In genomic region chr11:24196460-24197190, GRCm38 (mm10) we compare ENCODE assay signal across 20 mouse cellular contexts.
A peak's percentile ranks its signal among the peaks of the same experiment; 100 is the strongest.
DNase-seq lines count a peak whose midpoint lies in the region; ATAC-seq and TF ChIP-seq lines count a peak whose summit lies in the region.
"Had no signal": no experiment of that assay in that cellular context is flagged by ENCODE, and none has a peak within 500 bp of the region (broad histone marks: within the 10 kb centered on the region; RNA-seq: fewer than 3 reads in every experiment).

No protein-coding gene starts in this region.

- H3K9ac ChIP-seq in hindbrain, postnatal 0 days (replicated peaks; ENCODE audit: low read length): no peak overlapping the region
- no peak overlapping the region for H3K9ac ChIP-seq in hindbrain, embryonic 14.5 days
- no peak overlapping the region for H3K9ac ChIP-seq in kidney, embryonic 16.5 days (replicated peaks; ENCODE audit: low read length)
- H3K9ac ChIP-seq in stomach, embryonic 14.5 days (replicated peaks; ENCODE audit: low read depth, low read length): no peak overlapping the region
- H3K9ac ChIP-seq in stomach, postnatal 0 days (ENCODE audit: low read length): no peak overlapping the region
- H3K9ac ChIP-seq: embryonic facial prominence, embryonic 15.5 days; liver, embryonic 13.5 days; midbrain, embryonic 15.5 days had no signal

- peak; percentile 5 for DNase-seq in adrenal gland, postnatal 10 days
- no peak for DNase-seq in adrenal gland, postnatal 36 days
- DNase-seq in hindbrain, postnatal 0 days (ENCODE audit: low spot score): peak; percentile 12
- DNase-seq in hindbrain, embryonic 14.5 days (ENCODE audit: low spot score): no peak
- peak; percentile 11 to 18 for DNase-seq in kidney, postnatal 36 days
- no peak for DNase-seq in stomach, postnatal 0 days (ENCODE audit: low spot score)
- DNase-seq: adrenal gland, postnatal 14 days; gastrocnemius, postnatal 14 days; heart, adult 11 months; liver, embryonic 13.5 days; lung, adult 2 months; lung, postnatal 14 days; thymus, postnatal 14 days had no signal

- H3K36me3 ChIP-seq in hindbrain, postnatal 0 days (ENCODE audit: insufficient read depth, low read length): no peaks in the 10 kb centered on the region
- H3K36me3 ChIP-seq in hindbrain, embryonic 14.5 days (replicated peaks; ENCODE audit: control insufficient read depth, insufficient read depth): no peaks in the 10 kb centered on the region
- no peaks in the 10 kb centered on the region for H3K36me3 ChIP-seq in kidney, embryonic 16.5 days (ENCODE audit: insufficient read depth, low read length)
- H3K36me3 ChIP-seq in stomach, embryonic 14.5 days (ENCODE audit: control insufficient read depth, insufficient read depth, low read length): no peaks in the 10 kb centered on the region
- H3K36me3 ChIP-seq in stomach, postnatal 0 days (ENCODE audit: control insufficient read depth, insufficient read depth, low read length): no peaks in the 10 kb centered on the region
- H3K36me3 ChIP-seq: embryonic facial prominence, embryonic 15.5 days; liver, embryonic 13.5 days; midbrain, embryonic 15.5 days had no signal

- 66% methylated on average over 4 of the region's 4 CpGs for WGBS in hindbrain, postnatal 0 days
- WGBS in hindbrain, embryonic 14.5 days: 59% methylated on average over 4 of the region's 4 CpGs
- WGBS in kidney, embryonic 16.5 days: 44% methylated on average over 4 of the region's 4 CpGs
- 65% methylated on average over 4 of the region's 4 CpGs for WGBS in stomach, embryonic 14.5 days
- 72% methylated on average over 4 of the region's 4 CpGs for WGBS in stomach, postnatal 0 days

- ATAC-seq in hindbrain, postnatal 0 days: no peak
- ATAC-seq in hindbrain, embryonic 14.5 days (ENCODE audit: low FRiP score): no peak
- ATAC-seq in kidney, embryonic 16.5 days (ENCODE audit: low FRiP score, low TSS enrichment): no peak
- peak; percentile 51; the same call in 1 of the 2 replicates for ATAC-seq in stomach, embryonic 14.5 days (ENCODE audit: insufficient number of reproducible peaks, insufficient read depth, low FRiP score, low read depth)
- ATAC-seq in stomach, postnatal 0 days (ENCODE audit: low FRiP score, low TSS enrichment): no peak
- ATAC-seq: activated CD4-positive, CD25-positive, alpha-beta regulatory T cell, adult 4 months; forebrain, embryonic 16.5 days; midbrain, embryonic 15.5 days had no signal

- H3K9me3 ChIP-seq in hindbrain, postnatal 0 days (ENCODE audit: low read length): no peaks in the 10 kb centered on the region
- H3K9me3 ChIP-seq in hindbrain, embryonic 14.5 days (ENCODE audit: control insufficient read depth, low read length): no peaks in the 10 kb centered on the region
- no peaks in the 10 kb centered on the region for H3K9me3 ChIP-seq in kidney, embryonic 16.5 days (ENCODE audit: low read length)
- no peaks in the 10 kb centered on the region for H3K9me3 ChIP-seq in stomach, embryonic 14.5 days (ENCODE audit: control insufficient read depth, low read depth, low read length)
- H3K9me3 ChIP-seq in stomach, postnatal 0 days (ENCODE audit: control insufficient read depth, low read length): no peaks in the 10 kb centered on the region
- H3K9me3 ChIP-seq: embryonic facial prominence, embryonic 15.5 days; liver, embryonic 13.5 days; midbrain, embryonic 15.5 days had no signal

- TF ChIP-seq CTCF in hindbrain, postnatal 0 days (IDR thresholded peaks at IDR 0.05; ENCODE audit: low read depth): no peak
- TF ChIP-seq CTCF in stomach, postnatal 0 days (IDR thresholded peaks at IDR 0.05; ENCODE audit: low read depth): no peak

- no peak overlapping the region for H3K27ac ChIP-seq in hindbrain, postnatal 0 days
- no peak overlapping the region for H3K27ac ChIP-seq in hindbrain, embryonic 14.5 days
- H3K27ac ChIP-seq in kidney, embryonic 16.5 days (ENCODE audit: low read length): no peak overlapping the region
- no peak overlapping the region for H3K27ac ChIP-seq in stomach, embryonic 14.5 days (ENCODE audit: low read length)
- no peak overlapping the region for H3K27ac ChIP-seq in stomach, postnatal 0 days (replicated peaks)
- H3K27ac ChIP-seq: embryonic facial prominence, embryonic 15.5 days; liver, embryonic 13.5 days; midbrain, embryonic 15.5 days had no signal

- no peak overlapping the region for H3K4me2 ChIP-seq in hindbrain, postnatal 0 days (ENCODE audit: low read depth, low read length)
- H3K4me2 ChIP-seq in hindbrain, embryonic 14.5 days (replicated peaks): no peak overlapping the region
- no peak overlapping the region for H3K4me2 ChIP-seq in kidney, embryonic 16.5 days (replicated peaks; ENCODE audit: low read depth, low read length)
- no peak overlapping the region for H3K4me2 ChIP-seq in stomach, embryonic 14.5 days (replicated peaks; ENCODE audit: low read depth, low read length)
- no peak overlapping the region for H3K4me2 ChIP-seq in stomach, postnatal 0 days (replicated peaks; ENCODE audit: low read depth)
- H3K4me2 ChIP-seq: embryonic facial prominence, embryonic 15.5 days; heart, embryonic 11.5 days; liver, embryonic 13.5 days; midbrain, embryonic 15.5 days had no signal

- TF ChIP-seq EP300 in stomach, postnatal 0 days (optimal IDR thresholded peaks at IDR 0.05): no peak

- H3K4me3 ChIP-seq in hindbrain, postnatal 0 days (ENCODE audit: low read length): no peak overlapping the region
- no peak overlapping the region for H3K4me3 ChIP-seq in hindbrain, embryonic 14.5 days (replicated peaks; ENCODE audit: low read length)
- no peak overlapping the region for H3K4me3 ChIP-seq in kidney, embryonic 16.5 days (ENCODE audit: low read length)
- H3K4me3 ChIP-seq in stomach, embryonic 14.5 days (ENCODE audit: low read depth, low read length): no peak overlapping the region
- no peak overlapping the region for H3K4me3 ChIP-seq in stomach, postnatal 0 days (ENCODE audit: low read depth, low read length)
- H3K4me3 ChIP-seq: embryonic facial prominence, embryonic 15.5 days; liver, embryonic 13.5 days; midbrain, embryonic 15.5 days had no signal

- H3K4me1 ChIP-seq in hindbrain, postnatal 0 days (ENCODE audit: insufficient read depth, low read length): no peaks in the 10 kb centered on the region
- no peaks in the 10 kb centered on the region for H3K4me1 ChIP-seq in hindbrain, embryonic 14.5 days (replicated peaks; ENCODE audit: control insufficient read depth, insufficient read depth, low read length)
- H3K4me1 ChIP-seq in kidney, embryonic 16.5 days (ENCODE audit: insufficient read depth, low read length): 0 out of 2 replicates have a peak, but pooled peaks cover 5% of the 10 kb centered on the region
- no peaks in the 10 kb centered on the region for H3K4me1 ChIP-seq in stomach, embryonic 14.5 days (ENCODE audit: control insufficient read depth, insufficient read depth, low read length)
- no peaks in the 10 kb centered on the region for H3K4me1 ChIP-seq in stomach, postnatal 0 days (replicated peaks; ENCODE audit: control insufficient read depth, insufficient read depth)
- H3K4me1 ChIP-seq: embryonic facial prominence, embryonic 15.5 days; liver, embryonic 13.5 days; midbrain, embryonic 15.5 days had no signal

- no peaks in the 10 kb centered on the region for H3K27me3 ChIP-seq in hindbrain, postnatal 0 days (ENCODE audit: insufficient read depth, low read length)
- no peaks in the 10 kb centered on the region for H3K27me3 ChIP-seq in hindbrain, embryonic 14.5 days (ENCODE audit: control insufficient read depth, insufficient read depth, low read length)
- peaks cover 12% of the 10 kb centered on the region for H3K27me3 ChIP-seq in kidney, embryonic 16.5 days (ENCODE audit: insufficient read depth, low read length)
- no peaks in the 10 kb centered on the region for H3K27me3 ChIP-seq in stomach, embryonic 14.5 days (ENCODE audit: control insufficient read depth, insufficient read depth, low read length)
- H3K27me3 ChIP-seq in stomach, postnatal 0 days (ENCODE audit: control insufficient read depth, insufficient read depth, low read length): no peaks in the 10 kb centered on the region
- H3K27me3 ChIP-seq: embryonic facial prominence, embryonic 15.5 days; midbrain, embryonic 15.5 days had no signal

Comparison
In these comparisons a context has a peak if more than half of its experiments do, and no peak if none do; other contexts are left out.
1. DNase-seq: peak in adrenal gland, postnatal 10 days (single experiment), hindbrain, postnatal 0 days (single experiment) and kidney, postnatal 36 days (2 of 2); none in adrenal gland, postnatal 36 days (0 of 2), hindbrain, embryonic 14.5 days (single experiment) and stomach, postnatal 0 days (single experiment).